Mouse (Mus musculus) CH12F3 (cell line): ENCODE measurements around the gene Cd38.

Experiments
- in situ Hi-C: fragments of 300-500 bp; cut with MboI; formaldehyde crosslinking; loops from 2 replicates; pipeline ENCODE4 v1.14.3; 2020; ENCODE audit warnings: low sequenced_read_pairs

The Cd38 gene

DNA sequence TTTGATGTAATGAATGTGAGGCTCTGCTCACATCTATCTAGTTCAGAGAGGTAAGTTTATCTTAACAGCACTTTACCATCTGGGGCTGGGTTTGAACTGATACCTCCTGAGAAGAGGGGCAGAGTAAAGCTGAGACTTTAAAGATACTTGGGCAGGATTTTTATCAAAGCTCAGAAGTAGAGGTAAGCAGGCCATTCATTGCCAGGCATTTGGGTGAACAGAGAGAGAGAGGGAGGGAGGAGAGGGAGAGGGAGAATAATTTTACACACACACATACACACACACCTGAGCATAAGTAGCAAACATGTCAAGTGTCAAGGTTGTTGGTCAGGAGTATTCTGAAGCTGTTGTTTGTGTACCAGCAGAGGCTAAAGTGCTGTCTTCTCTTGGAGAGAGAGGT lies at the start of gene Cd38:
TSS of gene Cd38 (plus strand) at position 301 of the 400 bp plus-strand sequence.
- in situ Hi-C loops, result no loop called here

DNA sequence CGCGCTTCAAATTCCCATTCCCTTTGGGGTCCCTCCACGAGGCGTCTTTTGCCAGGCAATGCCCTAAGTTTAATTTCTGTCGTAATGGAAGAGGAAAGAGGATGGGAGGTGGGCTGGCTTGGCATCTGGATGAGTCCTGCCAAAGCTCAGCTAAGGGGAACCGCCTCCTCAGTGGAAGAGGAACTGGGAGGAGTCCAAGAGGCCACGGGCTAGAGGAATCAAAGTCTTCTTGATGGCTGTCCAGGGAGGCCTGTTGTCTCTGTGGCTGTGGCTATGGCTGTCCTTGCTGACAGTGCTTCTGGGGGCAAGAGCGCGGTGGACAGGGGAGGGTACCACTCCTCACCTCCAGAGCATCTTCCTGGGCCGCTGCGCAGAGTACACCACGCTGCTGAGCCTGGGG lies 49.7 kb upstream of the Cd38 start, which contains the start of gene Bst1:
TSS of gene Bst1 (plus strand) at position 191 of the 400 bp plus-strand sequence.
- in situ Hi-C loops, result no loop called here

DNA sequence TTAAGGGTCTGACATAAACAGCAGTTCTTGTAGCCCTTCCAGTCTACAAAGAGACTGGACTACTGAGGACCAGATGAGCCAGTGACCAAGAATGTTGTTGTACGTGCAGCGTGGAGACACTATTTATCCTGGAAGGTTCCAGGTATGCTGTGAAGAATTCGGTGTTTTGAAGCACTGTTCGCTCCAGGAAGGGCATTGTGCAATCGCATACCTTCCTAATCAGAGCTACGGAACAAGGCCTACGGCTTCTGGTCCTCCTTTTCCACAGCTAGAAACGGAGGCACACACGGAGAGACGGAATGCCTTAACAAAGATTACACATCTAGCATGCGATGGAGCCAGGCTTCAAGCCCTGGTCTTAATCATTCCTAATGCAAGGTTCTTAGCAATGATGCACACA lies 47.6 kb upstream of the Cd38 start:
- in situ Hi-C loops, result no loop called here

DNA sequence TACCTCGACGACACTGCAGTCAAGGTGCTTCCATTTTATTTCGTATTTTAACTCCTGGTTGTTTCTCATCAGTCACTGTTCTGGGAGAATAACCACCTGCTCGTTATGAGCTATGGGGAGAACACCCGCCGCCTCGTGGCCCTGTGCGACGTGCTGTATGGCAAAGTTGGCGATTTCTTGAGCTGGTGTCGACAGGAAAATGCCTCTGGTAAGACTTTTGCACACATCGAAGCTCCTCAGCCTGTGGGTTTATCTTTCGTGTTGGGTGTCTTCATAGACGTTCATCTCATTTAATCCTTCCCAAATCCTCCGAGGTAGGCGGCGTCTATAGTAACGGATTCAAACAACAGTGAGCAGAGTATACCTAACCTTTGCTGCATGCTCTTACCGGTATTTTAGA lies 46.8 kb upstream of the Cd38 start, which contains the start of gene Fbxl5:
TSS of gene Fbxl5 (minus strand) at position 101 of the 400 bp plus-strand sequence.
- in situ Hi-C loops, result no loop called here

DNA sequence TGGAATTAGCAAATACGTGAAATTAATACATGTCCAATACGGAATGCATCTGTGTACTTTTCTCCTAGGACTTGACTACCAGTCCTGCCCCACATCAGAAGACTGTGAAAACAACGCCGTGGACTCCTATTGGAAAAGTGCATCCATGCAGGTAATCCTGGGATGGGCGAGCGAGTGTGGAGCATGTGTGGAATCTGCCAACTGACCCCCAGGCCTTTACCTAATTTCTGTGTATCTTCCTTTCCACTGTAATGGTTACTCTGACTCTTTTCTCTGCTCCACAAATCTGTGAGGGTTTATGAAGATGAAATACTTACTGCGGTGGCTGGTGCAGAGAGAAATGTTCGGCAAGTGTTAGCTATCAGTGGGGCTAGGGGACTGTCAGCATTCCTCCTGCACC lies 46.2 kb upstream of the Cd38 start:
- in situ Hi-C loops, result no loop called here

DNA sequence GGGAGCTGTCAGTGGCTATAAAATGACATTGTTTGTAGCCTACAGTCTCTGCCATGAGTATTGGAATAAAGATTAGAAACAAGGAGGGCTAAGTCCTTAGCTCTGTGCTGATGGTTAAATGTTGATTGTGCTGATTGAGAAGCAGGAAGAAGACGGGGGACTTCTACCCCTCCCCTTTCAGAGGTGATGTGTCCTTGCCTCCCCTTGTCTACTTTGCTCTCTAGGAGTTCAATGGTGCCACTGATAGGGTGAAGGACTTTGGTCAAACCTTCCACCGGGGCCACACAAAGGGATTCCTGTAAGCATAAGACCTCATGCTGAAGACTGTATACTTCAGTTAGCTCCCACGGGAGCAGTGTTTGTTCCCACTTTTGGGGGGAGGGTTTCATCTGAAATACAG lies 45.5 kb upstream of the Cd38 start:
- in situ Hi-C loops, result no loop called here

DNA sequence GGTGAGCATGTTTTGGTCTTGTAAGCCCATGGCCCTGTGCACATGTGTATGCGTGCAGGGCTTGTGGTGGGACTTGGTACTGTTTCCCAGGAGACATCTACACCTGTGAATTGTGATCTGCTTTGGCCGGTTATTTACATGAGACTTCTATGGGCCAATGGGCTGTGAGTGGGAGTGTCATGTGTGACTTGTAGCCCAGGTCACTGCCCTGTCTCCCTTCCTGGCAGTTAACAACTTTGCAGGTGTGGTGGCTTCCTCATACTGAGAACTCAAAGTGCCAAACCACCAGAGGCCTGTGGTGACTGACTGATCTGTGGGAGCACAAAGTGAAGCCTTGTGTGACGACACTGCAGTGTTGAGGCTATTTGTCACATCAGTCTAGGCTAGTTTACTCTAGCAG lies 43.8 kb upstream of the Cd38 start:
- in situ Hi-C loops, result no loop called here

DNA sequence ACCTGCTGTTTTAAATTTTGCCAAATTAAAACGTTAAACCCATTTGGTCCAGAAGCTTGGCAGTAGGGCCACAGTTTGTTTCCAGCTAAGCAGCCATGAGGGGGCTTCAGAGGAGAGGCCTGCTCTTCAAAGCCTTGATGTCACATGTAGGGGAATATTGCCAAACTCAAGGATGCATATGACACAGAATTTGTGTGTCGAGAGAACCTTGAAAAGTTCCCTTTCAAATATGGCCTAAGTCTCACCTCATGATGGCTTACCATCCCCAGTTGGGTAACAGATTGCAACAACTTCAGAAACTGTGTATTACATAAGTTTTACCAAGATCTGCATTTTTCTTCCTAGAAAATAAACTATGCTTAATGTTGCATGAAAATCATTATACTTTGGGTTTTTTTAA lies 41.5 kb upstream of the Cd38 start:
- in situ Hi-C loops, result loop anchor here (25.0 kb wide), 1 partner anchor 160 kb away; the partner anchor contains the start of gene Fgfbp1

DNA sequence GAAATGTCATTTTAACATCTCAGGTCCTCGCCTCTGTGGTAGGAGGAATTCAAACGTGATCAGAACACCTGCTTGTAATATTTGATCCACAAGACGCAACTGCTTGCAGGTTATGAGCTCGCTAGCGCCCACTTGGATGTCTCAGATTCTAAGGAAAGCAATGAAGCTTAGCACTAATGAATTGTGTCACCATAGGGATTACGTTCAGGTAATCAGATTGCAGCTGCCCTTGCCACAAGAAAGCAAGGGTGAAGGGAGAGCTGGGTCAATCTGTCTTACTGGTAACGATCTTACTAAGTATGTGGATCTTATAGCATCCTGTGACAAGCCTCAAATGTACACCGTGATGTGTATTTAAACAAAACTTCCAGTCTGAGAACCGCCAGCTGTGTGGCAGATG lies 41.0 kb upstream of the Cd38 start:
- in situ Hi-C loops, result loop anchor here (25.0 kb wide), 1 partner anchor 160 kb away; the partner anchor contains the start of gene Fgfbp1

DNA sequence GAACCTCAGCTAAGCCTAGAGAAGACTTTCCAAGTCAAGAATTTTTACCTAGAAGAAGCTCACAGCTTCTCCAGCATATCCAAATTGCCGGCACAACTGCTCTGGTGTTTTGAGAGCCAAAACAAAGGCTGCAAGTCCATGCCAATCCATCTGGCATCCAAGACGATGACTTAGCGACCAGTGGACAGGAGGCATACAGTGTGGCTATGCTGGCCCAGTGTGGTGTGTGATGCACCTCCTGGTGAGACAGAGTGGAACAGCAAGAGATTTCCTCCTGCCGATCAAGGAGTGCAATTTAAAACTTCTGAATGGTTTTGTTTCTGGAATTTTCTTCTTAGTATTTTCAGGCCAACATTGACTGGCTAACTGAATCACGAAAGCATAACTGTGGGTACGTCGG lies 31.8 kb upstream of the Cd38 start:
- in situ Hi-C loops, result loop anchor here (25.0 kb wide), 1 partner anchor 151 kb away; the partner anchor contains the start of gene Fgfbp1

DNA sequence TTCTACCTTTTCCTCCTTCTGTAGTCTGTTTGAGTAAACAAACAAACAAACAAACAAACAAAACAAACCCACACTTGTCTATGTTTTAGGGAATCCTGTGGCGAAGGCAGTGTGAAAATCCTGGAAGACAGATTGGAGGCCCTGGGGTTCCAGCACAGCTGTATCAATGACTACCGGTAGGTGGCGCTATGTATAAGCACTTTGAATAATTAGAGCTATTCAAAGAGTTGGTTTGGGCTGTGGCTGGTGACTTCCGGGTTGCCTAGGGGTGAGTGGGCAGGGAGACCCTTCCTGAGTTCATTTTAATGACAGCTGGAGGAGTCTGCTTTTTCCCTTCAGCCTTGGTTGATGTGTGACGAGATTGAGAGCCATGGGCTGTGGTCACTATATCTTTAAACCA lies 31.0 kb upstream of the Cd38 start:
- in situ Hi-C loops, result loop anchor here (25.0 kb wide), 1 partner anchor 150 kb away; the partner anchor contains the start of gene Fgfbp1

DNA sequence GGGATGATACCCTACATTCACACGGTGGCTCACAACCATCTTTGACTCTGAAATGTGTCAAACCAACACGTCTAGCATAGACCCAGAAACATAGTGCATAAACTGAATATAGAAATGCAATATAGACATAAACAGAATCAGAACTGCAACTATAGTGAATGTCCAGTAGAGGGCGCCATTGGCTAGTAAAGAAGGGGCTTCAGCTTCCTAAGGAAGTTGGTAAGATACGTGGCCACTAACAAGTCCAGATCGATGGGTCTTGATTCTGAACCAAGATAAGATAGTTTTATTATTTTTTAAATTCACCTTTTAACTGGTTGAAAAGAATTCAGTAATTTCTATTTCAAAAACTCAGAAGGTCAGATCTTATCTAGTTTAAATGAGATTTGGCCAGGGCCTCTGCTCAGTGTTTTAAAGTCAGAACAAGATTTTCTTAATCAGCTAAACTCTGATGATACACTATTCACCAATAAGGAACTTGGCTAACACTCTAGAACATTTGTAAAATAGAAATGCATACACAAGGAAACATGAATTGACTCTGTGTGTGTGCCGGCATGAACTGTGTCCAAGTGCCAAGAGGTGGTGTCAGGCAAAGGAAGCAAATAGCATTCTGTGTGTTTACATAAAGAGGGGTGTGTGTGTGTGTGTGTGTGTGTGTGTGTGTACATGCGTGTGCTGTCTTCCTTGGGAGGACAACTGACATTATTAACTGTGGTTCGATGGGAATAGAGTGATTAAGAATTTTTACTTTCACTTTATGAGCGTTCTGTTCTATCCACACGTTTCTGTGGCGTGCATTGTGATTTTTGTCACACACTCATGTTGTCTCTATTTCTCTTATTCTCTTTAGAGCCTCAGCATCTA lies 27.0 kb upstream of the Cd38 start:
- in situ Hi-C loops, result loop anchor here (25.0 kb wide), 1 partner anchor 146 kb away; the partner anchor contains the start of gene Fgfbp1

DNA sequence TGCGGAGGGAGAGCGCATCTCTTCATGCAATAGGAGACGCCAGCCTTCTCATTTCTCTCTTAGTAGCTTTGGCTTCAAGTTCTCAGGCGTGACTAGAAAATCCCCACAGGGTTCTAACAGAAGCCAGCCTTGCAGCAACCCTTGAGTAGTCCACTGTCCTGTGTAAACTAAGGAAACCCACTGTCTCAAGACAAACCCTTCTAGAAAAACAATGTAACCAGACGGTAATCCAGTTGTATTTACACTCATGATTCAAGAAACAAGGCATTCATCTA lies 26.4 kb upstream of the Cd38 start:
- in situ Hi-C loops, result loop anchor here (25.0 kb wide), 1 partner anchor 145 kb away; the partner anchor contains the start of gene Fgfbp1

DNA sequence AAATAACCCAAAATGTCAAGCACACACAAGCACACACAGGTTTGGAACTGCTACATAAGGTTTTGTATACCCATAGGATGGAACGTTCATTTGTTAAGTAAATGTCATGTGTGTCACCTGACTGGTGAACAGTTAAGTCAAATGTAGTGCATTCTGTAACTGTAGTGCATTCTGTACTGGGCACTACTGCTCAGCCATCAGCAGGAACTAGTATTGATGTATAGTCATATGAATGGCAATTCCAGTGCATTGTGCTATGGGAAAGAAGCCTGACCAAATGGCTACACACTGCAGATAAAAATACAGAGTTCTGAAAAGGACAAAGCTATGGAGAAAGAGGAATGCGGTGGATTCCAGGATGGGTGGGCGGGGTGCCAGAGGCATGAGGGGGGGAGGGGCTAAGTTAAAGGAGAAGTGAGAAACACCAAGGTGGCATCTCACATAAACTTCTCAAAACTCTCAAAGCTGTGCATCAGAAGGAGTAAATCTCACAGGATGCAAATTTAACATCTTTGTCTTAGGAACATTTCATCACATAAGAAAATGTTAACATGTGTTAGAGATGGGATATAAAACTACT lies 25.7 kb upstream of the Cd38 start:
- in situ Hi-C loops, result loop anchor here (25.0 kb wide), 1 partner anchor 145 kb away; the partner anchor contains the start of gene Fgfbp1

DNA sequence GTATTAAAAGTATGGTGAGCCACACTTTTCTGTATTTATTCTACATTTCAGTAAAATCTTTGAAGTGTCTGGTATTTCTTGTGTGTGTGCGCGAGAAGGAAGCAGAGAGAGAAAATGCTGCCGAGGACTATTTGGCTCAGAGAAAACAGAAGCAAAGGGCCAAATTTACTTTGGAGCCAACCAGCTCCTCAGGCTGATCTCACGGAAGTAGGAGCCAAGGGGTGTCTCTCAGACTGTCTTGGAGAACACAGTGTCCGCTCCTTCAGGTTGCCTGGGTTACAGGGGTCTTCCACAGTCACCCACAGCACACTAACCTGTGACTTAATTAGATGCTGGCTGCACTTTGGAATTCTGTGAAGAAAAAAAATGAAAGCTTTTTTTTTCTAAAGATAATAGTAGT lies 23.3 kb upstream of the Cd38 start:
- in situ Hi-C loops, result loop anchor here (25.0 kb wide), 1 partner anchor 142 kb away; the partner anchor contains the start of gene Fgfbp1

DNA sequence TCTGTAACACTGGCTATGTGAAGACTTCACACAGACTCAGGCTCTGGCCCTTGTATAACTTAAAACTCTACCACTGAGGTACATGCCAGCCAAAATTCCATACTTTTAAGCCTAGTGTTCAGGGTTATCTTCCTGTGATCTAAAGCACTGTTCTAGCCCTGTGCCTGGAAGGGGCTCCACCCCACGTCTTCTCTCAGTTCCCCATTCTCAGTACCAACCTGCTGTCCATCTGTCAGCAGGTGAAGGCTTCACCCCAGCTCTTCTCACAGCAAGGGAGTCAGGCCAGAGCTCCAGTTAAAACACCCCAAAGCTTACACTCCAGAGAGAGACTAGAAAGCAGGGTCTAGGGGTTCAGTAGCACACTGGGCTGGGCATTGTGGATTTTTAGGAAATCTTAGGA lies 22.7 kb upstream of the Cd38 start:
- in situ Hi-C loops, result loop anchor here (25.0 kb wide), 1 partner anchor 142 kb away; the partner anchor contains the start of gene Fgfbp1

DNA sequence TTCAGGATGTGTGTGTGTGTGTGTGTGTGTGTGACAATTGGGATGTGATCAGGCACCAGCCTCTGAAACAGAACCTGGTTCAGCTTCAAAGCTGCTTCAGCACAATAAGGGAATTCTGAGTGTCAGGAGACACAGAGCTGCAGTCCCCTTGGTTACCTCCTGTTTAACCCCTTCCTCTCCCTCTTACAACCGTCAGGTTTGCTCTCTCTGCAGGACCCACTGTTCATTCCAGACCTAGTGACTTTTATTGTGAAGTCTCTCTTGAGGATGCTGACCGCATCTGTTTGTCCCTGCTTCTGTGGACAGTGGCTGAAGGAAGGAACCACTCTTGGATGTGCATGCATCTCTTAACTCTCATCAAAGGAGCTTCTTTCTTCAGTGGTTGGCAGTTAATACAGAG lies 22.1 kb upstream of the Cd38 start:
- in situ Hi-C loops, result loop anchor here (25.0 kb wide), 1 partner anchor 141 kb away; the partner anchor contains the start of gene Fgfbp1

DNA sequence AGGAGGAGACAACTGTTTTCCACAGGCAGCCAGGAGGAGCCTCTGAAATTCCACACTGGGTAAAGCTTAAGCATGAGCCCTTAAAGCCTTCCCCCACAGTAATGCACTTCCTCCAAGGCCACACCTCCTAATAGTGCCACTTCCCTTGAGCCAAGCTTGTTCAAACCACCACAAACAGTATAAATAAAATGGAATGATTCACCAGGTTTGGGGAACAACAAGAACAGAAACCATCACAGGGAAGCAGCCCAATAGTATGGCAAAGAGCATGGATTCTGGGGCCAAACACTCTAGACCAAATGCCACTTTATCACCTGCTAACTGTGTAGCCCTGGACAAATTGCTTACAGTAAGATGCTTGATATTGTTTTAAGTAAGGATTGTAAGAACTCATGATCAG lies 20.8 kb upstream of the Cd38 start:
- in situ Hi-C loops, result loop anchor here (25.0 kb wide), 1 partner anchor 140 kb away; the partner anchor contains the start of gene Fgfbp1

DNA sequence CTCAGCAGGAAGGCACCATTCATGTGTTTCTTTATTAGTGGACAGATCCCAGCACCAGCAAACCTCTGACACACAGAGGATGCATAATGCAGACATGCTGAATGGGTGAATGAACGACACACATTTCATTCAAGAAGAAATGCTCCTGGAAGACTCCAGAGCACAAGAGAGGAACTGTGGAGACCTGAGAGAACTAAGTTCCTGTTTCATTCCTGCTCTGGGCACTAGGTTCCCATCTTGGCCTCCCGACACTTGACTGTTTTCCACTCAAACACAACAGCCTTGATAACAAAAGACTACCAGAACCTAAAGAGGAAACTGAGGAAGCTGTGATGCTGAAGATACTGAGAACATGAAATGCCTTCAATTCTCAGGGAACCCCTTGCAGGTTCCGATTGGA lies 20.1 kb upstream of the Cd38 start:
- in situ Hi-C loops, result loop anchor here (25.0 kb wide), 1 partner anchor 139 kb away; the partner anchor contains the start of gene Fgfbp1

DNA sequence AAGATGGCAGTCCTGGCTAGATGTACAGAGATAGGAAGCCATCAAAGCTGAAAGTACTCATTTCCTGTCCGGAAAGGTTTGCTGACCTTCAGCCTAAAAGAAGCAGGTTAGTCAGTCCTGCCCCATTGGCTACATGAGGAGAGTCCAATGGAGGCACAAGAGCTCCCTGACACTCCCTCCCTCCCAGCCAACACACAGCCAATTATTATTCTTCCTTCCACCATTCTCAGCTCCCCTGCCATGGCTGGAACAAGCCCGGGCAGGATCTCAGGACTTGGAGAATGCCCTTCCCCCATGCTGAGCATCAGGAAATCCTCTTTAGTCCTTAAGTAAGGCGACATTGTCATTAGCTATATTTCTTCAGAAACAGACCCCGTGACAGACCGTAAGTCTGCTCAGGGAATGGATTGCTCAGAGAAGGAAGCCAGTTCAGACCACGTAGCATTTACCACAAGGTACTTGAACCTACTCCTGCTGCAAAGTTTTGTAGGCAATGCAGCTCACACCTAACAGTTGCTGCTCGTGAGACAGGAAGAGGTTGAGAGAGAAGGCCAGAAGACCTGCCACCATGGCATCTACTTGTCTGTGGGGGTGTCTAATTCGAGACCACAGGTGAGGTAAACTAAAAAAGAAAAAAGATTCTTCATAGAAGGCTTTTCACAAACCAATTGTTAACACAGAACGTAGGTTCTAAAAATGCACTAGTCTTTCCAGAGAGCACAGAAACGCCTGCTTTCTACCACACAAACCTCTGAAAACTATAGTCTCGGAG lies 15.1 kb upstream of the Cd38 start:
- in situ Hi-C loops, result no loop called here
